Mouse (Mus musculus): ENCODE data around the gene Ttc28.

Ttc28 gene

DNA sequence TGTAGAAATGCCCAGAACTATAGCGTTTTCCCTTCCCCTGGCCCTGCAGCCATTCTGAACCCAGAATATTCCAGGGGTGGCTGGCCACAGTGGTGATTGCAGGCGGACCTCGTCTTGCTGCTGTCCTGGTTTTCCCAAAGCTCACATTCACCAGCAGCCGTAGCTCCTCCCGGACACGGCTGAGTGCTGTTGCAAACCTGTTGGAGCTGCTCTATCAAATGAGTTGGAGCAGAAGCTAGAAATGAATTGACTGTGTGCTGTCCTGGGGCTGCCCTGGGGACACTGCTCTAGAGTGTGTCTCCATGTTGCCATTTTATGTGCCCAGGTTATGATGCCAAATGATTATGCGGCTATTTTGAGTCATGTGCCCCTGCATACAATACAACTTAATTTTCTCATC is 254.2 kb downstream of the Ttc28 start:
- 98% methylated on average over 7 of the region's 7 CpGs for WGBS

DNA sequence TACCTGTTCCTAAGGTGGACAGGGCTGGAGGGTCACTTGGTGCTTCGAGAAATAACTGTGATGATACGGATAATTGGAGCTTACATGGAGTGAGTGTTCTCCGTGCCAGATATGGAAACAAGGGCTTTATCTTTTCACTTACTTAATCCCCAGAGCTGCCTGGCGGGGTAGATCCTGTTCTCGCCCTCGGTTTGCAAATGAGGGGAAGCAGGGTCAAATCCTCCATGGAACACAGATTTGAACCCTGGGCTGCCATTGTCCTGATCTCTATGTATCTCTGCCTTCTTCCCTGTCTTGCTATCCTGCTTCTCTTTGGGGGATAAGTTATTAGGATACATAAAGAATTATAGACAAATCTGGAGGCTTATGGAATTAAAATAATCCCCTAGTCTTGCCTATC is 257.7 kb downstream of the Ttc28 start:
- 77% methylated on average over 6 of the region's 6 CpGs for WGBS

DNA sequence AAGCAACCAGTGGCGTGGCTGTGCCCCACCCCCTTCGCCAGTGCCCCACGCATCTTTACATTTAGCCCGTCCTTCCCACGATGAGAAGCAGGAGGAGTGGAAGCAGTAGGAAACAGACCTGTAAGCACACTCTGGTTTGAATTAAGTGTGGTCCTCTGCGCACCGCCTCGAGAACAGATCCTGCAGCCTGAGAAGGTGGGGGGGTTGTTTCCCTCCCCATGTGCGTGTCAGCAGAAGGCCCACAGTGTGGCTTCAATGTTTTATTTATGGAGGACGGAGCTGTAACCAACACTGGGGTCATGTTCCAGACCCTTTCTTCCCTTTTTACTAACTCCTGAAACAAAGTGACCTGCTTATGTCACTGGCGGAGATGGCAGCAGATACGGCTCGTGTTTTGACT is 258.1 kb downstream of the Ttc28 start:
- 52% methylated on average over 13 of the region's 13 CpGs for WGBS

DNA sequence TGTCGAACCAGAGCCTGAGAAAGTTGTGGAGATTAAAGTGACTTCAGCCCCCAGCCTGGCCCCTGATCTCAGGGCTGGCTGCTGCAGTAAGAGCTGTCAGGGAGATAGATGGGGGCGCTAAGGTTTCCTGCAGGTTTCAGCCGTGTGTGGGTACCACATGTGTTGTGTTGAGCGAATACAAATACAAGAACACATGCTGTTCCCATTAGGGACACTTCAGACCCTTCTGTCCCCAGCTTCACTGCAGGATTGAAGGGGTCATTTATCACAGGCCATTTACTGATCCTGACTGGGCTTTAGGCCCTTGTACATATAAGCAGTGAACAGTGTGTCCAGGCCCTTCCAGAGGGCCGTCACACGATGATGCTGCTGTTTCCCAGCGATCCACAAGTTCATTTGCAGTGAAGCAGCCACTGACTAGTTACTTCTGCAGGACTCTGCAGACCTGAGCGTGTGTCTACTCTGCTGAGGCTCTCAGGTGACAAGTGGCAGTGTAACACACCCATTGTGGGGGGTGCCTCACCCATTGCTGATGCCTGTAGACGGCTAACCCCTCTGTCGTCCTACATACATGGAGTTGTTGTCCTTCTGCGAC is 258.7 kb downstream of the Ttc28 start:
- 73% methylated on average over 11 of the region's 11 CpGs for WGBS

DNA sequence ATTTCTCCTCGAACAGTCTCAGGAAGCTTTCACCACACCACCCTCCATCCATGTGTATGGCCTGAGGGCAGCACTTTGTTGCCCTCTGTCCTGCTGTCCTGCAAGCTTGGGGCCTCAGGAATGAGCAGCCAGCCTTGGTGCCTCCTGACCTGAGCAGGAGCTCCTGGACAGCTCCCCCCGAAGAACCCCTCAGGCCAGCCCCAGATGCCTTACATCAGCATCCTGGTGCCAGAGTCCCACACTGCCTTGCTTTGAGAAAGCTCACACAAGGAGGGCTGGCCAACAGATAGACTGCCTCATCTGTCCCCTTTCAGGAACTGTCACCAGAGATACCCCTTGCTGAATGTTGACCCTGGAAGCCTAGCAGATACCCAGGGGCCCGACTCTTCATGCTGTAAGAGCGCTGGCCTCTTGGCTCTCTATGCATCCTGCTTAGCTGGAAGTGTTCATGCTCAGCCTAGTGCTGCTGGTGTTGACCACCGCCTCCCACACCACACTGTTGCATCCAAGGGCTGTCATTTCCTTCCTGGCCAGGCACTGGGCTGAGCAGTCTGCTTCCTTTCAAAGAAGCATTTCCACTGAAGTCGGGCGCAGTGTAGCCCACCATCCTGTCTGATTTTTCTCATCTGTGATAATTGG is 259.4 kb downstream of the Ttc28 start:
- 71% methylated on average over 7 of the region's 7 CpGs for WGBS

DNA sequence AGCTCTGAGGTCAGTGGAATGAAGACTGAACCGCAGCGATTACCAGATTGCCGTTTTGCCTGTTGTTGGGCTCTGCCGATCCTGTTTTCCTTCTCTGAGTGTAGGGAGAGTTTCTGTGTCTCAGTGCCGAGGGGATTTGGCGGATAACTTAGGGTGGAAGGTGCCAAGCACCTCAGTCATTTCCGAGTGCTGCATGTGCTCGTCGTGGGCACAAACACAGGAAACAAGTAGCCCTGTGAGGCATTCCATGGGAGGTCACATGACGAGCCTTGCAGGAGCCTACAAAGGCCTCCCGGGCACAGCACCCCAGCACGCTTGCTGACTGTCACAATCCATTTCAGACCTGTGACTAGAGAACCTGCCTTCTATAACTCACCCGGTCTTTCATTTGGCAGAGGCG is 260.0 kb downstream of the Ttc28 start:
- 68% methylated on average over 14 of the region's 14 CpGs for WGBS

DNA sequence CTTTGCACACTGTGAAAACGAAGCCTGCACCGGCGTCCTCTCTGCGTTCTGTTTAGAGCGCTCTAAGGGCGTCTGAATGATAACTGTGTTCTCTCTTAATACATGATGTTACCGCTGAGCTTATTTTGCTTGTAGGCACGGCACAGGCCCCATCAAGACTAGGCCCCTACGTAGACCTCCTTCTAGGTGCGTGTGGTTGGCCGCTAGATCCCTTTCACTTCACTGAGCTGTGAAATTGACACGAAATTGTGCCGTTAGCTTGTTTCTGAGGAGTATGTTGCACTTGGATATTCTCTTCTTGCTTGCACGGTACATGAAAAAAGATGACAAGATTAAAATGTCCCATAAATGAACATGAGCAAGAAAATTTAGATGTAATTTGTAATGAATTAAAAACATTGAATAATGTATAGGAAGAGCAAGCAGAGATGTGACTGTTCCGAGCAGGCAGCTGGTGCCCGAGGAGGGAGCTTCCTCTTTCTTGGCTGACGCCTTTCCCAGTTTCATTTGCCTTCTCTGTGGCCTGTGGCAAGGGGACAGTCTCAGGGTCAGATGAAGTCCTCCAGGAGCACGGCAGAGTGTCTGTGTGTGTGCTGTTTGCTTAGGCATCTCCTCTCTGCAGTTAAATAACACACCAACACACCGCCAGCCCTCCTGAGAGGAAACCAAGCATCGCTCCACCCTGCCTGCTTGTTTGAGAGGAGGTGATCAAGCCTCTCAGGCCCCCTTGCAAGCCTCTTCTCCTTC is 261.7 kb downstream of the Ttc28 start:
- 59% methylated on average over 20 of the region's 20 CpGs for WGBS

DNA sequence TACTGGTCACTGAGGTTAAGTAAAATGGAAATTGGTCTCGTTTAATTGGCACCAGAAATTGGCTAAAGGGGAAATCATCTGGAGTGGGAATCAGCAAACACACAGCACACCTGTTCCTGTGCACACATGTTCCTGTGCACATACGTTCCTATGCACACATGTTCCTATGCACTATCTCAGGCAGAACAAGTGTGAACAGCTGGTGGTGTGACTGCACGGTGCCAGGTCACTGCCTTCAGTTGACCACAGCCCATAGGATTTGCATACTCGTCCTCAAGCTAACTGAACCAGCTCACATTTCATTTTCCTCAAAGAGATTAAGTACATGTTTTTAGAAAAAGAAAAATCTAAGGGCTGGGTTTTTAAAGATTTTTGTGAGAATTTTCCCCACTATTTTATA is 263.2 kb downstream of the Ttc28 start:
- 96% methylated on average over 4 of the region's 4 CpGs for WGBS

DNA sequence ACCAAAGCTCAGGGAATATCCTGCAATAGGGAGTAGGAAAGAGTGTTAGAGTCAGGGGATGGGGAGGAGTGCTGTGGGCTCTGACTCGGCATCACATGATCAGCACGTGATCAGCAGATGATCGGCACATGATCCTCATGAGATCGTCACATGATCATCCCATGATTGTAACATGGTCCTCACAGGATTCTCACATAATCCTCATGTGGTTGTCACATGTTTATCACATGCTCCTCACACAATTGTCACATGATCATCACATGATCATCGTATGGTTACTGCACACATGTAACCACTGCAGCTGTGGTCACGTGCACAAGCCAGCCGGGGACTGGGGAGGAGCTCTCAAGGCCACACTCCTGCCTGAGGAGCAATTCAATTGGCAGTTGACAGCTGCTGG is 264.8 kb downstream of the Ttc28 start:
- WGBS, result 93% methylated on average over 7 of the region's 7 CpGs

DNA sequence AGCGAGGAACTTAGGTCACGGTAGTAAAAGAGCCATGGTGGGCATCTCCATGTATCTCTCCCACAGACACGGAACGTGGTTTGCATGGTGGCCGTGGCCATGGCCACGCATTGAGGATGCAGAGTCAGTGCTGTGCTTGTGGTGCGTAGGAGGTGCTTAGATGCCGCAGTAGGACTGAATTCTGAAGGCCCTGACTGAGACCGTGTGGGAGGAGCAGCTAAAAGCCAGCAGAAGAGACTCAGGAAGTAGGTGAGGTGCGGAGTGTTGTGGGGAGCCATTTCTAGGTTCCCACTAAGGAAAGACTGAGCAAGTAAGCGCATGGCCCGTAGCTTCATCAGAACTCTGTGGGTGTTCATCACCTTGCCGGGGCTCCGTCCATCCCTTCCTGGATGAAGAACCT is 271.0 kb downstream of the Ttc28 start:
- WGBS, result 78% methylated on average over 14 of the region's 14 CpGs

DNA sequence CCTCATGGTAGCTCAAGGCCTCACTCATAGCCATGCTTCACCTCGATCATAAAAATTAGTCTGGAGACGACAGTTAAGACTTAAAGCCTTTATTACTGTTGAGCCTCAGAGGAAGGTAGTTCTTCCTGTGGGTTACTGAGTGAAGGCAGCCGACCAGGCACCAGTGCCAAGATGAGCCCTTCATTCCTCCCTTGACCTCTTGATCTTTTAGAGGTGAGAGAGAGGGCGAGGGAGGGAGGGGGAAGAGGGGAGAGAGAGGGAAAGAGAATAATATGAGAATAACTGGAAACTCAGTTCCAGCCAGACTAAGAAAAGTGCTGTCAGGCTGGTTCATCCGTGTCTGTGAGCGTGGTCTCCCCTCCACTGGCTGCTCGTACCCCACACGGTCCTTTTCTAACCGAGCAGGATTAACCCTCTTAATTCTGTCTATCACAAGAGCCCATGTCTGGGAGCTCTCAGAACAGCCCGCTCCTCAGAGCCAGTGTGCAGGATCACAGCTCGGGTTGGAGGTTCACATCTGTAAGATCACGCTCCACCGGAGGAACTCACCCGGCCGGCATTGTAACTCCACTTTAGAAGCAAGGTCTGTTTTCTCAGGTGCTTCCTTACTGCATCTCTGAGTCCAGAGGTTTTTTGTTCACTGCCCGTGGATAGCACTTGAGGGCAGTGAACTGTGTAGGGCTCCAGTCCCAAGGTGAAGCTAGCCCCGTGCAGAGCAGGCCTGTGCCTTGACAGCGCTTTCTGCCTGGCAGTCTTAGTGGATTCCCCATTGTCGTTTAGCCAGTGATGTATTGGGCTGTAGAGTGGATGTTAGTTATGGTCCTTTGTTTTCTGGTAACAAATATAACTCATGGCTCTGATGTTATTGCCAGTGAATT is 272.5 kb downstream of the Ttc28 start:
- WGBS, result 87% methylated on average over 19 of the region's 19 CpGs

DNA sequence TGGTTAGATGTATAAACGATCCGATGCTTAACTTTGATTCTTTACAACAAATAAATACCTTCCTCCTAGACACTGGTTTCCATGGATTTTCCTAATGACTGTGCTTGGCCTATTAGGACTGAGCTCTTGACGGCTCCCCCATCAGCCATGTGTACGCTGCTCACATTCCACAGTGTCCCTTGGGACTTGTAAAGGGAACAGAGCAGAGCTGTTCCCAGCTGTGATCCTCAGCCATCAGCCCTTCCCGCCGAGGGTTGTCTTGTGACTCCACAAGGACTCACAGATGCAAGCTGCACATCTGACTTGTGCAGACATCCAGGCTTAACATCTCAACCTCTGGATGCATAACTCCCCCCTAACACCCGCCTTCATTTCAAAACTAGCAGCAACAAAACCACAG is 275.0 kb downstream of the Ttc28 start:
- 66% methylated on average over 7 of the region's 7 CpGs for WGBS

DNA sequence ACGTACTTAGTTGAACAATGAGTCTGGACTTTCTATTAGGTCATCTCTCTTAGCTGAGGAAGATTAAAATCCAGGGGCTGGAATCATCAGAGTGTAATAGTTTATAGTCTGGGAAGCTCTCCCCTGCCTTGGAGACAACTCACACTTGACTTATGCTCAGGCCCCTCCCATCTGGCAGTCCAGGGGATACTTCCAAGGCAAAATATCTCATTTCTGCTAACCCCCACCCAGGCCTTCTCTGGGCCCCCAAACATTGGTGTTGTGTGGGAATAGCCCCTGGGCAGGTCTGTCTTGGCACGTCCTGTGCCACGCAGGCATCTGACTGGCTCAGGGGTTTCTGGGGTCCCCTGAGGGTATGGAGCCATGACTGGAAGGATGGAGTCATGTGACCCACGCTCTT is 275.7 kb downstream of the Ttc28 start:
- WGBS, result 92% methylated on average over 4 of the region's 4 CpGs

DNA sequence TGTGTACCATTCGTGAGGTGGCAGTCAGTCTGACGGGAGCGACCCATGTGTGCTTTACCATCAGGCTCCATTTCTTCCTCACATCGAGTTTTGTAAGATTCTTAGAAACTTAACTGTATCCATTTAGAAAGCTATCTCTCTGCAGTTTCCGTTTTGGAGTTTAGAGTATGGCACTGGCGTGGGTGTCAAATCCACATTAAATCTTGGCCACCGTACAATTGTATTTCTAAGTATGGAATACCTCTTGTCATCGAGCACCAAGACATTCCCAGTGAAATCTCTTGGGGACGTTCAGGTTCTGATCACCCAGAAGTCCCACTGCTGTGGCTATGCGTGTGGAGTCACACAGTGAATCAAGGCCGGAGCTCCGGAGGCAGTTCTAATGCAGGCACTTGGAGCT is 276.3 kb downstream of the Ttc28 start:
- 53% methylated on average over 12 of the region's 12 CpGs for WGBS

DNA sequence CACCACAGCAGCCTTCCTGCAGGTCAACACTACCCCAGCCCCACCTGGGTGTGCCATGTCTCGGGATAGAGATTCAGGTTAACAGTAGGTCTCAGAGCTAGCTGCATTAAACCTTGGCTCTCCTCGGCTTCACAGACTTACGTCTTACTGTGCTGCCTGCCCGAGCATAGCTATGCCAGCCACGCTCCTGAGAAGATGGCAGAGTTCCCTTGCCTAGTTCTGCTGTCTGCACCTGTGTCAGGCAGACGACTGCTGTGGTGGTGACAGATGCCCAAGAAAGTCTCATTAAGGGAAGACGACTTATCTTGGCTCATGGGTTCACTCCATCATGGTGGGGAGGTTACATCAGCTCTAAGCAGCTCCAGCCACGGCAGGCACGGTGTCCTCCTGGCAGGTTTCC is 278.7 kb downstream of the Ttc28 start:
- 73% methylated on average over 9 of the region's 9 CpGs for WGBS

DNA sequence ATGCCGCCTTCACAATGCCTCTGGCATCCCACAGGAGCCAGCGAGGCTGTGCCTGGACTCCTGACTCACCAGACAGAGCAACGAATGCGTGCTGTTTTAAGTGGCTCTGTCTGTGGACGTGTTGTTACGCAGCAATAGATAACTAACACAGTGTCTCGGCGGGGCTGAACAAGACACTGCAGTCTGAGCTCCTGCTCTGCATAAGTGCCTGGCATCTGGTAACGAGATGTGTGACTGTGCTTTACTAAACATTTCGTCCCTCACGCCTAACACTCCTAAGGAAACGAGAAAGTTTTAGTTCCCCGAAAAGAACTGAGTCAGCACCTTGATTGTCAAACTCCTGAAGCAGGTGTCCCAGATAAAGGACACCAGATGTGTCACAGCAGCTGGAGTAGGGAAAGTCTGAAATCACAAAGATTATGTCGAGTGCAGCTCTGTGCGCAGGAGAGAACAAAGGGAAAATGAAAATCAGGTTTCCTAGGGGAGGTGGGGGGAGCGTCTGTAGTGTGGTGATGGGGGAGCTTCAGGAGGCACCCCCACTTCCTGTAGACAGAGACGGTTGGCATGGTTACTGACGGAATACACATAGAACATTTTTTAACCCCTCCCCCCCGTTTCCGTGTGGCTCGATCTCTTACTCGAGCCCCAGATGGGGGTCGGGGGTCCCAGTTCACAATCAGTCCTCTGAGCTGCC is 280.2 kb downstream of the Ttc28 start:
- WGBS, result 21% methylated on average over 23 of the region's 23 CpGs

DNA sequence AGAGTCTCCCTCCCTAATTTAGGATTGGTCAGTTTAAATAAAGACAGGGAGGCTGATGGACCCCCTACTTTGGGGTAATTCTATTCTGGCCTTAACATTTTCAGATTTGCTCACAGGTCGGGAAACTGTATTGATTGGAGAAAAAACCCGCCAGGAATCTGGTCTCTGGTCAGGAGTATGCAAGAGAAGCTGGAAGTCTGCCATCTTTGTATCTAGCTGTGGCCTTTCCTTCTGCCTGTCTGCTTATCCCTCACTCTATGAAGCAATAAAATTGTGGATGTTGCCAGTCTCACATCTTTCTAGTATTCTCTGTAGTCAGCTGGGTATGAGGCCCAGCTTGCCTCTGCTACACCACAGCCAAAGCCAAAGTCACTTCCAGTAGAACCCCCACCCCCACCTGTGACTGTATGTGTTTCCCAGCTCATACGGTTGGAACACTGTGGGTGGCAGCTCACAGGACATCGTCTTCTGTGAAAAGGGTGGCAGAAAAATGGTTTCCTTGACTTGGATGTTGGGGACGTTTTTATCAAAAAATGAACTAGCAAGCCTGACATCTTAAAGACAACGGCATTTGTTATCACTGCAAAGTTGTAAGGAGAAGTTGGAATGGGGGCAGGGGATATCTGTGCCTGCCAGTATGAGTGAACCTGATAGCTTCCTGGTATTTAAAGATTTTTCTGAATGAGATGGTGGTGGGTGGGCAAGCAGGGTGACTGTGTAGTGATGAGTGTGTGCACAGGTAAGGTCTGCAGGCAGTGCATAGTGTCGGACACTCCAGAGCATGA is 281.7 kb downstream of the Ttc28 start:
- WGBS, result 72% methylated on average over 7 of the region's 7 CpGs

DNA sequence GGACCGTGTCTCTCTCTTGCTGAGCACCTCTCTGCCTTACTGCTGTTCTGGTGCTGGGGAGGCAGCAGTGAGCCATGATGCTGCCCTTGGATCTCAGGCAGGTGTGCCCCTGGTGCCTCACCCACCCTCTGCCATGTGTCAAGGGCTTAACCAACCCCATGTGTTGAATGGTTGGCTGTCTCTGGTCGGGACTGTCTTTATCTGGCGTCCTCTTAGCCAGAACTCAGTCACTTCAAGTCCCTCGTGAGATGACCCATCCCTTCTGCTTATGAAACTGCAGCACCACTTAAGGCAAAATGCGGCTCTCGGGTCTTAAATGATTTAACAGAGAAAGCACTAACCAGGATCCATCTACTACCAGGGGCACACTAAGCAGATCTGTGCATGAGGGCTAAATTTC is 283.3 kb downstream of the Ttc28 start:
- WGBS, result 88% methylated on average over 6 of the region's 6 CpGs

DNA sequence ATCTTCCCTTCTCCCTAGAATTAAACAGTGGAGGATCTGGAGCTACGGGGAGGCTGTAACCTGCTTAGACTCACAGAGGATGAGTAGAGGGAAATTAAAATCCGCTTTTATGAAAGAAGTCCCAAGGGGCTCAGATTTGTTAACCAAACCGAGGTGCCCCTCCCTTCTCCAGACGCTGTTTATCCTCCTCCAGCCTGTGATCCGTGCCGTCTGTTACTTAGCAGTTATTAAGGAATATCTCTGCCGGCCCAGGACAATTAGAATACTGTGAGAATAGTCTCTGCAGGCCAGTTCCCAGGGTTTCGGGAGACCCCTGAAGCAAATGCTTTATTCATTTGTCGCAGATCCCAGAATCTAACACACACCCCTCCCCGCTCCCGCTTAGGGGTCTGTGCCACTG is 283.8 kb downstream of the Ttc28 start:
- 79% methylated on average over 11 of the region's 11 CpGs for WGBS

DNA sequence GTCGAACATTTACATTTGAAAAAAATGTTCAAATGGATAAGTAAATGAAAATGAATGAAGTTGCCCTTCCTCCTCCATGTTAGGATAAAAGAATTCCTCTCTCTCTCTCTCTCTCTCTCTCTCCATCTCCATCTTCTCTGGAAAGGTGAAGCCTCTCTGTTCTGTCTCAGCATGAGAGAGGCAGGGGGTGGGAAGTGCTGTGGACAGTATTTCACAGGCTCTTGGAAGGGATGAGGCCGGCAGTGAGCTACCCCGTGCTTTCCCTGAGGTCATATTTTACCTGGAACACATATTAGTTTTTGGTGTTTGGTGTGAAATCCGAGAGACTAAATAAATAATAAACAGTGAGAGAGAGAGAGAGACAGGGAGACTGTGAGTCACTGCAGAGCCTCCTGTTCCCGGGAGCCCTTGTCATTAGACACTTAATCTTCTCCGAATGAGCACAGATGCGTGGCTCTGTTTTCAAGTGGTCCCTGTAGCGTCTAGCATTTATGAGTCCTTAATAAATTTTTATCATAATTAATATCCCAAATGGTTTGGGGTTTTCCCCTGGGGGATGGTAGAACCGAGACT is 284.8 kb downstream of the Ttc28 start:
- 84% methylated on average over 9 of the region's 9 CpGs for WGBS

DNA sequence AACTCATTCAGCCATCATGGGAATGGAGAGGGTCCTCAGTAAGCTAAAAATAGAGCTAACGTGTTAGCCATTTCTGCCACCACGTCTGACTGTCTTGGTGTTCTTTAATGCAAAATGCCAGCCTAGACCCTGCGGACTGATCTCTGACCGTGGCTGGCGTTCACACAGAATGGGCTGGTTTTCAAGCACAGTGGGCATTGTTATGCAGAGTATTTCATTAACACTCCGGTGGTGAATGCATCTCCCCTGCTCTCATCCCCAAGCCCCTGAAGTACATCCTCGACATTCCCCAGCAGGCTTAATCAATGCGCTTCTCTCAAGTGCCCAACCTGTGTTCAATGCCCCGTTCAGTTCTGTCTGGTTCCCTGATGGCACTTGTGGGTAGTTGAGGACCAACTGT is 290.8 kb downstream of the Ttc28 start:
- 65% methylated on average over 9 of the region's 9 CpGs for WGBS
